Comparison of ENCODE assay signal across 17 mouse cellular contexts in the genomic region with DNA sequence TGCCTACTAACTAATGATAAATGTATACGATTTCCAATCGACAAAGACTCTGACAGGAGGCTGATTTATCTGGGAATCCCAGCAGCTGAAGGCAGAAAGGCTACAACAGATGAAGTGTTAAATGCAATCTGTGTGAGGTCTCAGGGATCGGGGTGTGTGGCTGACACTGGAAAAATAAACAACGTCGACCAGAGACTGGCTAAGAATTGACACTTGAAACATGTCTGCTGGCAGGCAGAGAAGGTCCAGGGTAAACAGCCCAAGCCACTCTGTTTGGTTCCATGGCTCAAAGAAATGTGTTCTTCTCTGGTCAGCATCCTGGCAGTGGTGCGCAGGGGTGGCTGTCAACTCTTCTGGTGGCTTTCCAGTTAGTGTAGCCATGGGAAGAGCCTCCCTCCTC.
DNase-seq lines count a peak whose midpoint lies in the region; ATAC-seq and TF ChIP-seq lines count a peak whose summit lies in the region.
"Had no signal": no experiment of that assay in that cellular context is flagged by ENCODE, and none has a peak within 500 bp of the region (broad histone marks: within the 10 kb centered on the region; RNA-seq: fewer than 3 reads in every experiment).

No protein-coding gene starts in this region.

- no peak for ATAC-seq in intestine, embryonic 14.5 days (replicated peaks; ENCODE audit: low FRiP score, low TSS enrichment, low read depth)
- ATAC-seq in intestine, embryonic 16.5 days = no peak
- ATAC-seq in lung, postnatal 0 days = no peak; the same call in 1 of the 2 replicates
- peak; percentile 24; the same call in 1 of the 2 replicates for ATAC-seq in stomach, embryonic 14.5 days (ENCODE audit: insufficient number of reproducible peaks, insufficient read depth, low FRiP score, low read depth)
- ATAC-seq: forebrain, embryonic 13.5 days had no signal

- H3K27ac ChIP-seq in intestine, embryonic 14.5 days (ENCODE audit: low read depth) = peak overlapping the region; percentile 1; the same call in 1 of the 2 replicates
- H3K27ac ChIP-seq in intestine, embryonic 16.5 days (ENCODE audit: low read length) = no peak overlapping the region
- no peak overlapping the region for H3K27ac ChIP-seq in lung, postnatal 0 days (ENCODE audit: low read length)
- no peak overlapping the region for H3K27ac ChIP-seq in stomach, embryonic 14.5 days (ENCODE audit: low read length)
- no peak overlapping the region for H3K27ac ChIP-seq in cerebellum, adult 2 months (ENCODE audit: insufficient read depth, low read length)
- H3K27ac ChIP-seq: forebrain, embryonic 13.5 days; limb, embryonic 15.5 days had no signal

- TF ChIP-seq EP300 in lung, postnatal 0 days (IDR thresholded peaks at IDR 0.05) = no peak

- TF ChIP-seq CTCF in lung, postnatal 0 days (IDR thresholded peaks at IDR 0.05) = no peak
- no peak for TF ChIP-seq CTCF in cerebellum, adult 2 months (IDR thresholded peaks at IDR 0.05; ENCODE audit: borderline replicate concordance, insufficient read depth, low read depth, low read length)

- H3K27me3 ChIP-seq in intestine, embryonic 14.5 days (replicated peaks; ENCODE audit: control insufficient read depth, insufficient read depth, low read length) = no peaks in the 10 kb centered on the region
- no peaks in the 10 kb centered on the region for H3K27me3 ChIP-seq in intestine, embryonic 16.5 days (replicated peaks; ENCODE audit: control insufficient read depth, insufficient read depth, low read length)
- no peaks in the 10 kb centered on the region for H3K27me3 ChIP-seq in lung, postnatal 0 days (replicated peaks; ENCODE audit: insufficient read depth, low read length)
- no peaks in the 10 kb centered on the region for H3K27me3 ChIP-seq in stomach, embryonic 14.5 days (ENCODE audit: control insufficient read depth, insufficient read depth, low read length)
- H3K27me3 ChIP-seq in cerebellum, adult 2 months (ENCODE audit: control insufficient read depth, insufficient read depth, low read length) = no peaks in the 10 kb centered on the region
- H3K27me3 ChIP-seq: forebrain, embryonic 13.5 days; heart, embryonic 12.5 days; limb, embryonic 15.5 days had no signal

- no peaks in the 10 kb centered on the region for H3K9me3 ChIP-seq in intestine, embryonic 14.5 days (ENCODE audit: control insufficient read depth, low read length)
- no peaks in the 10 kb centered on the region for H3K9me3 ChIP-seq in intestine, embryonic 16.5 days (ENCODE audit: control insufficient read depth, low read length)
- H3K9me3 ChIP-seq in lung, postnatal 0 days (ENCODE audit: low read length) = no peaks in the 10 kb centered on the region
- no peaks in the 10 kb centered on the region for H3K9me3 ChIP-seq in stomach, embryonic 14.5 days (ENCODE audit: control insufficient read depth, low read depth, low read length)
- H3K9me3 ChIP-seq: forebrain, embryonic 13.5 days; heart, embryonic 12.5 days; limb, embryonic 15.5 days had no signal

- DNase-seq in intestine, embryonic 14.5 days (ENCODE audit: low spot score) = no peak
- peak; percentile 17 for DNase-seq in left cerebral cortex, postnatal 4 days
- DNase-seq in left cerebral cortex, adult 18-20 months (ENCODE audit: low spot score in 2 of 2) = no peak
- peak; percentile 29 for DNase-seq in lung, postnatal 0 days (ENCODE audit: low spot score)
- no peak for DNase-seq in natural killer cell, adult 2 months (ENCODE audit: low spot score in 2 of 2)
- no peak for DNase-seq in cerebellum, adult 2 months
- DNase-seq: adrenal gland, postnatal 14 days; cerebellum, adult 8-10 months; heart, postnatal 36 days; right cerebral cortex, postnatal 14 days; thymus, postnatal 36 days had no signal

- no peak overlapping the region for H3K4me2 ChIP-seq in intestine, embryonic 14.5 days (ENCODE audit: low read length)
- no peak overlapping the region for H3K4me2 ChIP-seq in intestine, embryonic 16.5 days (ENCODE audit: low read depth, low read length)
- H3K4me2 ChIP-seq in lung, postnatal 0 days (replicated peaks; ENCODE audit: low read depth, low read length) = no peak overlapping the region
- no peak overlapping the region for H3K4me2 ChIP-seq in stomach, embryonic 14.5 days (replicated peaks; ENCODE audit: low read depth, low read length)
- H3K4me2 ChIP-seq: forebrain, embryonic 13.5 days; heart, embryonic 12.5 days; limb, embryonic 15.5 days; midbrain, embryonic 11.5 days had no signal

- intact Hi-C loops in left cerebral cortex, postnatal 4 days (cut with DNase I) = no loop called here

- 24% methylated on average over 6 of the region's 6 CpGs for WGBS in intestine, embryonic 14.5 days
- WGBS in intestine, embryonic 16.5 days = 28% methylated on average over 6 of the region's 6 CpGs
- 12% methylated on average over 6 of the region's 6 CpGs for WGBS in lung, postnatal 0 days
- 13% methylated on average over 6 of the region's 6 CpGs for WGBS in stomach, embryonic 14.5 days
- 33% methylated on average over 6 of the region's 6 CpGs for WGBS in cerebellum, adult 2 months

- no peaks in the 10 kb centered on the region for H3K36me3 ChIP-seq in intestine, embryonic 14.5 days (ENCODE audit: control insufficient read depth, insufficient read depth, low read length)
- H3K36me3 ChIP-seq in intestine, embryonic 16.5 days (ENCODE audit: control insufficient read depth, insufficient read depth, low read length) = no peaks in the 10 kb centered on the region
- no peaks in the 10 kb centered on the region for H3K36me3 ChIP-seq in lung, postnatal 0 days (ENCODE audit: insufficient read depth, low read length)
- no peaks in the 10 kb centered on the region for H3K36me3 ChIP-seq in stomach, embryonic 14.5 days (ENCODE audit: control insufficient read depth, insufficient read depth, low read length)
- H3K36me3 ChIP-seq: heart, embryonic 12.5 days; limb, embryonic 15.5 days had no signal

- H3K4me3 ChIP-seq in intestine, embryonic 14.5 days (ENCODE audit: low read depth, low read length) = no peak overlapping the region
- no peak overlapping the region for H3K4me3 ChIP-seq in intestine, embryonic 16.5 days (ENCODE audit: low read length)
- H3K4me3 ChIP-seq in lung, postnatal 0 days (ENCODE audit: low read depth, low read length) = no peak overlapping the region
- H3K4me3 ChIP-seq in stomach, embryonic 14.5 days (ENCODE audit: low read depth, low read length) = no peak overlapping the region
- no peak overlapping the region for H3K4me3 ChIP-seq in cerebellum, adult 2 months (replicated peaks; ENCODE audit: insufficient read depth, low read depth, low read length)
- H3K4me3 ChIP-seq: forebrain, embryonic 13.5 days; heart, embryonic 12.5 days; limb, embryonic 15.5 days had no signal

- H3K9ac ChIP-seq in intestine, embryonic 14.5 days (ENCODE audit: low read length) = no peak overlapping the region
- no peak overlapping the region for H3K9ac ChIP-seq in intestine, embryonic 16.5 days (ENCODE audit: low read depth, low read length)
- no peak overlapping the region for H3K9ac ChIP-seq in lung, postnatal 0 days (replicated peaks; ENCODE audit: low read depth)
- no peak overlapping the region for H3K9ac ChIP-seq in stomach, embryonic 14.5 days (replicated peaks; ENCODE audit: low read depth, low read length)
- H3K9ac ChIP-seq: forebrain, embryonic 13.5 days; heart, embryonic 12.5 days; limb, embryonic 15.5 days had no signal

- peaks cover 19% of the 10 kb centered on the region for H3K4me1 ChIP-seq in intestine, embryonic 14.5 days (replicated peaks; ENCODE audit: control insufficient read depth, insufficient read depth, low read length)
- H3K4me1 ChIP-seq in intestine, embryonic 16.5 days (ENCODE audit: control insufficient read depth, insufficient read depth, low read length) = peaks cover 16% of the 10 kb centered on the region
- peaks cover 4% of the 10 kb centered on the region for H3K4me1 ChIP-seq in lung, postnatal 0 days (ENCODE audit: insufficient read depth, low read depth, low read length)
- peaks cover 56% of the 10 kb centered on the region for H3K4me1 ChIP-seq in stomach, embryonic 14.5 days (ENCODE audit: control insufficient read depth, insufficient read depth, low read length)
- no peaks in the 10 kb centered on the region; the same call in none of the 2 replicates for H3K4me1 ChIP-seq in cerebellum, adult 2 months (ENCODE audit: control insufficient read depth, insufficient read depth, low read length)

- TF ChIP-seq POLR2A in cerebellum, adult 2 months (IDR thresholded peaks at IDR 0.05; ENCODE audit: borderline replicate concordance, insufficient read depth, low read length) = no peak

Comparison
In these comparisons a context has a peak if more than half of its experiments do, and no peak if none do; other contexts are left out.
1. DNase-seq: peak in left cerebral cortex, postnatal 4 days (single experiment) and lung, postnatal 0 days (single experiment); none in intestine, embryonic 14.5 days (single experiment), left cerebral cortex, adult 18-20 months (0 of 2), natural killer cell, adult 2 months (0 of 2) and cerebellum, adult 2 months (0 of 2).